Mouse (Mus musculus) embryonic facial prominence, embryonic 10.5 days (tissue): ENCODE measurements around the gene Rnf17. TPM values are rescaled to one million over a fixed set of nuclear protein-coding genes. Genes with fewer than 3 reads are reported as not detected.

Source experiments
- polyA plus RNA-seq: library from polyadenylated mRNA; unstranded; fragments of >200 nt; fragmentation: Nextera tagmentation; extraction: Ambion mirVana; gene quantifications from 2 replicates; pipeline ENCODE4 v1.2.1, GENCODE M21; 2016

The Rnf17 gene
- polyA plus RNA-seq, 1 experiment from 2014 or later: 2.7 TPM

Other genes starting within 250 kb of the Rnf17 start
- gene Gzmg, start 243.0 kb upstream of the Rnf17 start, polyA plus RNA-seq: not detected in 2 replicates
- gene Gzmn, start 228.0 kb upstream of the Rnf17 start, polyA plus RNA-seq: not detected in 2 replicates
- gene Gzmf, start 191.2 kb upstream of the Rnf17 start, polyA plus RNA-seq: not detected in 2 replicates
- gene Gzmc, start 167.9 kb upstream of the Rnf17 start, polyA plus RNA-seq: 0.23 and 0.34 TPM in 2 replicates
- gene Gzmb, start 140.3 kb upstream of the Rnf17 start, polyA plus RNA-seq: not detected in 2 replicates
- 0.05 TPM in 1 of 2 replicates, not detected in the other for gene Atp12a, start 37.5 kb upstream of the Rnf17 start, polyA plus RNA-seq
- gene Cenpj, start 172.8 kb downstream of the Rnf17 start, polyA plus RNA-seq: 20.9 and 21.3 TPM in 2 replicates
- gene Parp4, start 173.0 kb downstream of the Rnf17 start, polyA plus RNA-seq: 2.0 and 2.2 TPM in 2 replicates